In genomic region chr9:75597036-75597435, GRCm38 (mm10) we compare ENCODE assay signal across 30 mouse cellular contexts. TPM values are rescaled to one million over a fixed set of nuclear protein-coding genes. Genes with fewer than 3 reads are reported as not detected.
DNase-seq lines count a peak whose midpoint lies in the region; ATAC-seq and TF ChIP-seq lines count a peak whose summit lies in the region.
"Had no signal": no experiment of that assay in that cellular context is flagged by ENCODE, and none has a peak within 500 bp of the region (broad histone marks: within the 10 kb centered on the region; RNA-seq: fewer than 3 reads in every experiment).

No protein-coding gene starts in this region.

- WGBS in kidney, embryonic 16.5 days = 89% methylated on average over 13 of the region's 13 CpGs

- no peak for TF ChIP-seq POLR2A in testis, adult 2 months (IDR thresholded peaks at IDR 0.05; ENCODE audit: control insufficient read depth, low read depth, low read length)

- peaks cover 2% of the 10 kb centered on the region for H3K4me1 ChIP-seq in testis, adult 2 months (ENCODE audit: control insufficient read depth, insufficient read depth, low read length)
- H3K4me1 ChIP-seq in kidney, embryonic 16.5 days (ENCODE audit: insufficient read depth, low read length) = peaks cover 19% of the 10 kb centered on the region
- H3K4me1 ChIP-seq: liver, embryonic 13.5 days had no signal

- intact Hi-C loops in heart, postnatal 36 days (cut with DNase I) = no loop called here

- peak overlapping the region; percentile 67 for H3K4me3 ChIP-seq in testis, adult 2 months (ENCODE audit: control insufficient read depth, low read depth, low read length)
- H3K4me3 ChIP-seq in kidney, embryonic 16.5 days (ENCODE audit: low read length) = no peak overlapping the region
- H3K4me3 ChIP-seq: embryonic facial prominence, embryonic 13.5 days; erythroblast, embryonic 14.5 days; forebrain, embryonic 12.5 days; heart, embryonic 12.5 days; hindbrain, embryonic 12.5 days; limb, embryonic 13.5 days; liver, embryonic 13.5 days; midbrain, embryonic 12.5 days; neural tube, embryonic 15.5 days had no signal

- no peak overlapping the region for H3K4me2 ChIP-seq in kidney, embryonic 16.5 days (replicated peaks; ENCODE audit: low read depth, low read length)
- H3K4me2 ChIP-seq: embryonic facial prominence, embryonic 13.5 days; forebrain, embryonic 12.5 days; heart, embryonic 12.5 days; hindbrain, embryonic 12.5 days; limb, embryonic 13.5 days; liver, embryonic 13.5 days; midbrain, embryonic 12.5 days; neural tube, embryonic 15.5 days had no signal

- no peak overlapping the region for H3K9ac ChIP-seq in kidney, embryonic 16.5 days (replicated peaks; ENCODE audit: low read length)
- H3K9ac ChIP-seq: embryonic facial prominence, embryonic 13.5 days; forebrain, embryonic 12.5 days; heart, embryonic 12.5 days; hindbrain, embryonic 12.5 days; limb, embryonic 13.5 days; liver, embryonic 13.5 days; midbrain, embryonic 12.5 days; neural tube, embryonic 15.5 days had no signal

- H3K9me3 ChIP-seq in kidney, embryonic 16.5 days (ENCODE audit: low read length) = no peaks in the 10 kb centered on the region
- H3K9me3 ChIP-seq: embryonic facial prominence, embryonic 13.5 days; forebrain, embryonic 12.5 days; heart, embryonic 12.5 days; hindbrain, embryonic 12.5 days; limb, embryonic 13.5 days; liver, embryonic 13.5 days; midbrain, embryonic 12.5 days; neural tube, embryonic 15.5 days had no signal

- ATAC-seq in kidney, embryonic 16.5 days (ENCODE audit: low FRiP score, low TSS enrichment) = no peak

- peak; percentile 74 for DNase-seq in heart, adult 11 months
- no peak for DNase-seq in heart, postnatal 36 days
- no peak for DNase-seq in testis, postnatal 10 days (ENCODE audit: low spot score)
- peak; percentile 47 for DNase-seq in cerebellum, adult 9-11 months
- no peak for DNase-seq in yolk sac, embryonic 10.5 days (ENCODE audit: low spot score)
- DNase-seq: adrenal gland, postnatal 10 days; gastrocnemius, postnatal 10 days; heart, adult 18-20 months; heart, postnatal 10 days; kidney, adult 2 months; kidney, postnatal 14 days; layer of hippocampus, postnatal 36 days; liver, embryonic 13.5 days; lung, adult 2 months; lung, postnatal 14 days; right cerebral cortex, postnatal 25 days; spleen, adult 18-20 months; thymus, postnatal 36 days had no signal

- no peaks in the 10 kb centered on the region for H3K36me3 ChIP-seq in testis, adult 2 months (ENCODE audit: control insufficient read depth, insufficient read depth, low read length)
- no peaks in the 10 kb centered on the region for H3K36me3 ChIP-seq in kidney, embryonic 16.5 days (ENCODE audit: insufficient read depth, low read length)
- H3K36me3 ChIP-seq: heart, embryonic 12.5 days; liver, embryonic 13.5 days had no signal

- H3K27me3 ChIP-seq in testis, adult 2 months (ENCODE audit: control insufficient read depth, insufficient read depth, low read length) = no peaks in the 10 kb centered on the region
- no peaks in the 10 kb centered on the region for H3K27me3 ChIP-seq in kidney, embryonic 16.5 days (ENCODE audit: insufficient read depth, low read length)
- H3K27me3 ChIP-seq: embryonic facial prominence, embryonic 13.5 days; forebrain, embryonic 12.5 days; heart, embryonic 12.5 days; hindbrain, embryonic 12.5 days; limb, embryonic 13.5 days; liver, embryonic 13.5 days; midbrain, embryonic 12.5 days; neural tube, embryonic 15.5 days had no signal

- H3K27ac ChIP-seq in testis, adult 2 months (ENCODE audit: control insufficient read depth, insufficient read depth, low read depth, low read length) = peak overlapping the region; percentile 63
- H3K27ac ChIP-seq in kidney, embryonic 16.5 days (ENCODE audit: low read length) = no peak overlapping the region
- H3K27ac ChIP-seq: embryonic facial prominence, embryonic 13.5 days; forebrain, embryonic 12.5 days; hindbrain, embryonic 12.5 days; limb, embryonic 13.5 days; liver, embryonic 13.5 days; midbrain, embryonic 12.5 days; neural tube, embryonic 15.5 days had no signal

- TF ChIP-seq CTCF in testis, adult 2 months (IDR thresholded peaks at IDR 0.05; ENCODE audit: control insufficient read depth, insufficient read depth, insufficient replicate concordance, low read depth, low read length) = no peak

RNA-seq across cellular contexts. Expression of gene Tmod2, which starts 14.1 kb away (rescaled TPM):
- total RNA-seq in heart, postnatal 36 days (2021) = 1 to 10 TPM; 3.8 to 4.8 TPM
- polyA plus RNA-seq in testis, adult 2 months (2012; rRNA removed) = 43.4 and 49.6 TPM in 2 replicates
- polyA plus RNA-seq in kidney, embryonic 16.5 days (2015; fragmentation: Nextera tagmentation; extraction: Ambion mirVana) = 19.7 and 20.8 TPM in 2 replicates
- total RNA-seq: megakaryocyte, adult 5-6 weeks; MEL had no signal
- polyA plus RNA-seq: erythroblast, embryonic 14.5 days had no signal

RNA-seq across cellular contexts. Expression of gene Lysmd2, which starts 28.5 kb away (rescaled TPM):
- 1 to 10 TPM; 7.6 to 10.0 TPM for total RNA-seq in heart, postnatal 36 days (2021)
- 3.3 and 3.5 TPM in 2 replicates for polyA plus RNA-seq in testis, adult 2 months (2012; rRNA removed)
- polyA plus RNA-seq in kidney, embryonic 16.5 days (2015; fragmentation: Nextera tagmentation; extraction: Ambion mirVana) = 31.0 and 31.5 TPM in 2 replicates
- total RNA-seq: MEL had no signal
- polyA plus RNA-seq: erythroblast, embryonic 14.5 days had no signal

RNA-seq across cellular contexts. Expression of gene Tmod3, which starts 37.6 kb away (rescaled TPM):
- total RNA-seq in heart, postnatal 36 days (2021) = 10 to 100 TPM; 65.4 to 68.9 TPM
- 6.3 and 7.9 TPM in 2 replicates for polyA plus RNA-seq in testis, adult 2 months (2012; rRNA removed)
- 157 and 167 TPM in 2 replicates for polyA plus RNA-seq in kidney, embryonic 16.5 days (2015; fragmentation: Nextera tagmentation; extraction: Ambion mirVana)

Comparison
In these comparisons a context has a peak if more than half of its experiments do, and no peak if none do; other contexts are left out.
1. DNase-seq: peak in heart, adult 11 months (single experiment) and cerebellum, adult 9-11 months (single experiment); none in heart, postnatal 36 days (0 of 2), testis, postnatal 10 days (single experiment) and yolk sac, embryonic 10.5 days (single experiment).
2. RNA of gene Tmod3, which starts 37.6 kb away (polyA plus RNA-seq): 157 to 167 TPM in kidney, embryonic 16.5 days; 6.3 to 7.9 TPM in testis, adult 2 months; every median in the first group is over 10 times any median in the second.